Mouse (Mus musculus) liver, postnatal 0 days (tissue): Measurements from ENCODE around the gene Wdr91. TPM values are rescaled to one million over a fixed set of nuclear protein-coding genes. Genes with fewer than 3 reads are reported as not detected.

Source experiments
- ATAC-seq: fragments of 200-750 bp; cut with Nextera tagmentation; 2 replicates; pipeline ENCODE4 v1.8.0; 2017; ENCODE audit warnings: mild to moderate bottlenecking, moderate library complexity
- DNase-seq: peaks from one replicate; pipeline ENCODE4 v3.0.0-alpha.2; 2016
- H3K27ac ChIP-seq: fragments of 300-500 bp; sonication (generic); 2 replicates; pipeline ENCODE4 v1.5.1; 2014; ENCODE audit warnings: antibody characterized with exemption, moderate library complexity, mild to moderate bottlenecking, low read depth
- H3K27me3 ChIP-seq: fragments of 300-500 bp; sonication (generic); 2 replicates; pipeline ENCODE4 v1.6.1; 2014; ENCODE audit warnings: low read length, control low read depth, mixed read lengths; ENCODE audit not compliant: insufficient read depth
- H3K36me3 ChIP-seq: fragments of 300-500 bp; sonication (generic); replicated peaks from 2 replicates; pipeline ENCODE4 v1.6.1; 2014; ENCODE audit warnings: mild to moderate bottlenecking, control low read depth, low read length, moderate library complexity, mixed read lengths; ENCODE audit not compliant: insufficient read depth
- H3K4me1 ChIP-seq: fragments of 300-500 bp; sonication (generic); 2 replicates; pipeline ENCODE4 v1.6.1; 2014; ENCODE audit warnings: antibody characterized with exemption, mild to moderate bottlenecking, control low read depth; ENCODE audit not compliant: insufficient read depth
- H3K4me2 ChIP-seq: fragments of 300-500 bp; sonication (generic); 2 replicates; pipeline ENCODE4 v1.6.1; 2014; ENCODE audit warnings: low read depth, mild to moderate bottlenecking, low read length, moderate library complexity, mixed read lengths
- H3K4me3 ChIP-seq: fragments of 300-500 bp; sonication (generic); 2 replicates; pipeline ENCODE4 v1.5.1; 2014; ENCODE audit warnings: low read depth, low read length
- H3K9ac ChIP-seq: fragments of 300-500 bp; sonication (generic); replicated peaks from 2 replicates; pipeline ENCODE4 v1.6.1; 2014; ENCODE audit warnings: mild to moderate bottlenecking, moderate library complexity
- H3K9me3 ChIP-seq: fragments of 300-500 bp; sonication (generic); 2 replicates; pipeline ENCODE4 v1.6.1; 2016; ENCODE audit warnings: mild to moderate bottlenecking, control low read depth, low read length, mixed read lengths
- CTCF ChIP-seq: sonication (generic); IDR thresholded peaks from 2 replicates; pipeline ENCODE4 v1.5.1; 2016; ENCODE audit warnings: antibody characterized with exemption, low read depth
- EP300 ChIP-seq: IDR thresholded peaks from 2 replicates; pipeline ENCODE4 v1.6.1; 2016; ENCODE audit warnings: antibody characterized with exemption, low read depth, mild to moderate bottlenecking
- WGBS: fragments of 180-500 bp; shearing (Covaris S2); extraction: QIAGEN DNeasy Blood & Tissue Kit; methylation state at CpG from one replicate; pipeline ENCODE4 v1.1.7; 2014; ENCODE audit not compliant: insufficient replicate concordance; 5-methylcytosine and 5-hydroxymethylcytosine counted together
- polyA plus RNA-seq: library from polyadenylated mRNA; unstranded; fragments of >200 nt; fragmentation: Nextera tagmentation; extraction: Ambion mirVana; gene quantifications from 2 replicates; pipeline ENCODE4 v1.2.1, GENCODE M21; 2015

The Wdr91 gene
- polyA plus RNA-seq, 1 experiment from 2014 or later: 5.7 TPM

DNA sequence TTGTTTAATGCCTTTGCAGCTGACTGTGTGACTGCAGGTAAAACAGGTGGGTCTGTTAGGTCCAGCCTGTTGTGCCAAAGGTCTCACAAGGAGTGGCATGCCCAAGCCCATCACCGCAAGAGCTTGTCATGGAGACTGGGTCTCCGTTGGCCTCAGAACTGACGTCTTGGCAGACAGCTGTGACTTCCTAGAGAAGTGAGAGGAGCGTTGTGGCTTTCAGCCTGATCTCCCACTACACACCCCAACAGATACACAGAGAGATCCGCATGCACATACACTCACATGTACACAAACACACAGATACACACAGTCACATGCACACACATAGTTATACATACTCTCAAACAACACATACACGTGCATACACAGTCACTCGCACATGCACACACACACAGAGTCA is 40.8 kb upstream of the Wdr91 start:
- ATAC-seq (peak; percentile 36; the same call in 1 of the 2 replicates), DNase-seq (no peak)
- H3K4me1 ChIP-seq: peaks cover 5% of the 10 kb centered on the region; the same call in 1 of the 2 replicates
- H3K9ac ChIP-seq: no peak overlapping the region
- H3K4me3 ChIP-seq: no peak overlapping the region
- H3K9me3 ChIP-seq: no peaks in the 10 kb centered on the region
- WGBS: 69% methylated on average over 7 of the region's 7 CpGs
- no peaks in the 10 kb centered on the region for H3K27me3 ChIP-seq
- H3K36me3 ChIP-seq: no peaks in the 10 kb centered on the region
- no peak overlapping the region for H3K4me2 ChIP-seq
- TF ChIP-seq CTCF (no peak), EP300 (no peak)
- H3K27ac ChIP-seq: 0 out of 2 replicates have a peak overlapping the region, but pooled peaks have one; percentile 52

DNA sequence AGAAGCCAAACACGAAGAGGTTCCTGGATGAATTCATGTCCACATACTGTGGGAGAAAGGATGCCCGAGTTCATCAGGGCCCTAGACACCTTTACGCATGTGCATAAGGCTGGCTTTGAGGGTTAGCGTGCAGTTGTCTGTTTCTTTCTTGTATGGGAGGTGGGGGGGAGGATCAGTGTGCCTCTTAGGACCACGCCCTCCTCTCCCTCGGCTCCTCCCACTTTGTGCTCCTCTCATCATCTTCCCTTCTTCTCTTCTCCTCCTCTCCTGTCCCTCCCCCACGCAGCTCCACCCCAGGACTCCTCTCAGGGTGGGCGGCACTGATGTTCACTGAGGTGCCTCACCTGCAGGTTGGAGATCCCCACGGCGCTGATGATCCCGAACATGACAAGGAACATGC is 37.8 kb upstream of the Wdr91 start:
- no peak for ATAC-seq
- H3K36me3 ChIP-seq: no peaks in the 10 kb centered on the region
- TF ChIP-seq CTCF: no peak
- no peak for TF ChIP-seq EP300

DNA sequence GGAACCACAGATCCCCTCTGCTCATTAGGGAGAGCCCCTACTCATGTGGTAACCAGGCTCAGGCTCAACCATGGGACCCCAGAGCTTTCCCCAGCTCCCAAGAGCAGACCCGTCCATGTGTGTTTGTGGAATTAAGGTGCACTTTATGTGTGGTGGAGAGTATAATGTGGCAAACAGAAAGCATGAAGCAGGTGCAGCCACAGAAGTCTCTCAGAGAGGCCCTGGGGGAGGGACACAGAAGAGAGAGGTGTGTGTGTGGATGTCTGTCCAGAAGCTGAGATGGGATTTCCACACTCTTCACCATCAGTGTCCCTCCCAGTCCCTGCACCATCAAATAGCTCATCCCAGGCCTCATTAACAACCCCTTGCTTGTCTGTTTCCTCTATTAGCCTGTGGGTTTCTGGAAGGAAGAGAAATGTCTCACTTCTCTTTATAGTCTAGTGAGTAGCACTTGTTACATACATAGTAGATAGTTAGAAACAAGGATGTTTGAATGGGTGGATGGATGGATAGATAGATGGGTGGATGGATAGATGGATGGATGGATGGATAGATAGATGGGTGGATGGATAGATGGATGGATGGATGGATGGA is 35.9 kb upstream of the Wdr91 start:
- H3K4me2 ChIP-seq: no peak overlapping the region
- no peak overlapping the region for H3K9ac ChIP-seq
- H3K27me3 ChIP-seq: no peaks in the 10 kb centered on the region
- no peaks in the 10 kb centered on the region for H3K4me1 ChIP-seq
- no peak for DNase-seq
- H3K36me3 ChIP-seq: no peaks in the 10 kb centered on the region
- H3K4me3 ChIP-seq: no peak overlapping the region
- no peak for ATAC-seq
- H3K9me3 ChIP-seq: no peaks in the 10 kb centered on the region
- H3K27ac ChIP-seq: no peak overlapping the region
- no peak for TF ChIP-seq EP300
- TF ChIP-seq CTCF: no peak
- 59% methylated on average over 1 of the region's 1 CpGs for WGBS

More for the DNA sequence above, 37.8 kb upstream of the Wdr91 start:
- Histone ChIP-seq H3K4me1 (no peaks in the 10 kb centered on the region), H3K4me3 (no peak overlapping the region), H3K4me2 (no peak overlapping the region), H3K9me3 (no peaks in the 10 kb centered on the region), H3K9ac (no peak overlapping the region), H3K27me3 (no peaks in the 10 kb centered on the region), H3K27ac (no peak overlapping the region)
- WGBS: 35% methylated on average over 11 of the region's 11 CpGs
- DNase-seq: no peak

DNA sequence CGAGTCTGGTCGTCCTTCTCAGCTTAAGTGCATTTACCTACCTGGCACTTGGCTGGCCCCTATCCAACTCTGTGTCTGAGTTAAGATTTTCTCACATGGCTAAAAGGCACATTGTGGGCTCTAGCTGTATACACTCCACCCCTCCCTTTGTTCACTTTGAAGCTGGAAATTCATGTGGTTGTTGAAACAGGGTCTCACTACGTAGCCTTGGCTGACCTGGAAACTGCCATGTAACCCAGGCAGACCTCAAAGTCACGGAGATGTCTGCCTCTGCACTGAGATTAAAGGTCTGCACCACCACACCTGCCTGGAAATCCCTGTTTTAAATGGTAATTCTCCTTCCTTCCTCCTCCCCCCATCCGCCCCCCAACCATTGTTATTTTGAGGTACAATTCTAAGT is 32.8 kb upstream of the Wdr91 start:
- peaks cover 8% of the 10 kb centered on the region for H3K4me1 ChIP-seq
- H3K9me3 ChIP-seq: no peaks in the 10 kb centered on the region
- no peak overlapping the region for H3K4me2 ChIP-seq
- no peak for DNase-seq
- WGBS: 75% methylated on average over 5 of the region's 5 CpGs
- TF ChIP-seq CTCF: no peak
- no peak for TF ChIP-seq EP300
- no peak overlapping the region for H3K9ac ChIP-seq
- H3K27ac ChIP-seq: no peak overlapping the region
- H3K36me3 ChIP-seq: no peaks in the 10 kb centered on the region
- no peak overlapping the region for H3K4me3 ChIP-seq
- no peak for ATAC-seq
- H3K27me3 ChIP-seq: no peaks in the 10 kb centered on the region

DNA sequence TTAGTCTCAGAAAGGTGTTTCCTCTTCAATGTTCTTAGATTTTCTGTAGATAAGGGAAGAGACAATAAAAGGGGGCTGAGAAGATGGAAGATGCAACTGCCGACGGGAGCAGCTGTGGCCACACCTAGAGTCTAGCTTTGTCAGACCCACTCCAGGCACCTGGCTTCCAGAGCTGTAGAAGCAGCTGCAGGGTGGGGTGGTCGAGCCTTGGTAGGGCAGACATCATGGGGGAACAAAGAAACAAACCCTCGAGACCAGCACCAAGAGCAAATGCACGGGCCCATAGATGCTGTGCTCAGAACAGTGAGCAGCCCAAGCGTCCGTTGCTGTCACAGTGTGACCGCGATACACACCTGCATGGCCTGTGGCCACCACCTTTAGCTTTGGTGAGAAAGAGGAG is 31.8 kb upstream of the Wdr91 start:
- Histone ChIP-seq H3K36me3 (no peaks in the 10 kb centered on the region), H3K9ac (no peak overlapping the region), H3K4me1 (peaks cover 10% of the 10 kb centered on the region), H3K4me3 (no peak overlapping the region), H3K27me3 (no peaks in the 10 kb centered on the region), H3K27ac (no peak overlapping the region), H3K4me2 (no peak overlapping the region), H3K9me3 (no peaks in the 10 kb centered on the region)
- ATAC-seq (no peak), DNase-seq (no peak)
- 78% methylated on average over 9 of the region's 9 CpGs for WGBS
- TF ChIP-seq CTCF (no peak), EP300 (no peak)

DNA sequence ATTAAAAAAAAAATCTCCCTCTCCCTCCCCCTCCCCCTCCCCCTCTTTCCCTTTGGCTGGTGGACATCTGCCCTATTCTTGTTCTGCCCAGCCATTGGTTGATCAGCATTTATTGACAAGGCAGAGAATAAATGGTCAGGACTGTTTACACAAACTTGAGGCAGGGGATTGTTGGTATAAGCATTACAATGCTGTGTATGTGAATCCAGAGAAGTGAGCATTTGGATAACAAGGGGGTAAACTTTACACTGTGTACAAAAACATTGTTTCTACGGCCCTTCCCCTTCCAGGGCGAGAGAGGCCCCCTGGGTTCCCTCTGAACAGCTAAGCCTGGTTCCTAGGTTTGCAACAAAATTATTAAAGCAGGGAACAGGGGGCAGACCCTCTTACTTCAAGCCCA is 30.8 kb upstream of the Wdr91 start:
- TF ChIP-seq EP300 (no peak), CTCF (no peak)
- ATAC-seq (no peak), DNase-seq (no peak)
- Histone ChIP-seq H3K9me3 (no peaks in the 10 kb centered on the region), H3K4me2 (no peak overlapping the region), H3K4me1 (peaks cover 10% of the 10 kb centered on the region), H3K27me3 (no peaks in the 10 kb centered on the region), H3K36me3 (no peaks in the 10 kb centered on the region), H3K4me3 (no peak overlapping the region), H3K9ac (no peak overlapping the region), H3K27ac (no peak overlapping the region)
- 85% methylated on average over 2 of the region's 2 CpGs for WGBS

DNA sequence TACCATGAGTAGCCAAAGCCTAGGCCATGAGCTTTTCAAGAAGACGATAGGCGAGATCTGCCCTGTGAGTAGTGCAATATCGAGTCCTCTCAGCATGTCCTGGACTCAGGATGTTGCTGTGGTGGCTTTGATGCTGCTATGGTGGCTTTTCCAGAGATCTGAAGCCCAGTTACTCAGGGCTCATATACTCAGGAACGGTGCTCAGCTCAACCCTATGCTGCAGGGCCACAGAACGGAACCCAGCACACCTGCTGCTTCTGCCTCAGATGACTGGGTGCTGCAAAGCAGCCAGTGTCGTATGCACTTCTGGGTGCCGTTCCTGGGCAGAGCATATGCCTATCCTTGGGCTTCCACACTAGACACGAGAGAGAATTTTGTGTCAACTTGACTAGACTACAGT is 28.8 kb upstream of the Wdr91 start:
- 84% methylated on average over 8 of the region's 8 CpGs for WGBS
- Histone ChIP-seq H3K4me2 (no peak overlapping the region), H3K36me3 (no peaks in the 10 kb centered on the region), H3K9me3 (no peaks in the 10 kb centered on the region), H3K4me1 (peaks cover 10% of the 10 kb centered on the region), H3K27me3 (no peaks in the 10 kb centered on the region), H3K27ac (no peak overlapping the region), H3K4me3 (no peak overlapping the region), H3K9ac (no peak overlapping the region)
- DNase-seq: no peak
- TF ChIP-seq EP300: no peak
- TF ChIP-seq CTCF: no peak
- ATAC-seq: no peak
